Mouse (Mus musculus): ENCODE measurements around the gene Fam83f.

Fam83f gene

GRCm38 (mm10) chr15:80672810-80673209, 1.2 kb downstream of the Fam83f start:
- no peak for DNase-seq

DNA sequence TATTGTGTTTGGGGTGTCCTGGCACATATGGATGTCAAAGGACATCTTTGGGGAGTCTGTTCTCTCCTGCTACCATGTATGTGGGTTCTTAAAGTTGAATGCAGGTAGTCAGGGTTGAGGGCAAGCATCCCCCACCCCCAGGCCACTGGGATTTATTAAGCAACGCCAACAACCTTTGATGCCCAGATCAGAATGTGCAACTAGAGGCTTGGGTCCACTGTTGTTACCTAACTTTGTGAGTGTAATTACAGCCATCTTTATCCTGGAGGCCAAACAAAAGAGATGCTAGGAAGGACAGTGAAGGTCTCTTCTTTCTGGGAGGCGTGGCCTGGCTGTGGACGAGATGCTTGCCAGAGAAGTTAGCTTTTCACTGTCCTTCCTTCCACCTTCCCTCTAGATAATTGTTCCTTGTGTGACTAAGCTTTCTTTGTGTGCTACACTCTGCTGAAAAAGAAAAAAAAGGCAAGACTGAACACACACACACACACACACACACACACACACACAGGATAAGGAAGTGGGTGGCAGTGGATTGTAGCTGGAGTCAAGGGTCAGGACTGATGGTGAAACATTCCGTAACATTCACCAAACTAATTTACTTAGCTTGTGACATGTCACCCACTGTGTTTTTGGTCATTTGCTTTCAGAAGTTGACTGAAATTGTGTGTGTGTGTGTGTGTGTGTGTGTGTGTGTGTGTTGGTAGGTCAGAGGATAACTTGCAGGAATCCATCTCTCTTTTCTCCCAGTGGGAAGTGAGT, 1.9 kb downstream of the Fam83f start:
- no peak for DNase-seq

GRCm38 (mm10) chr15:80674700-80675099, 3.1 kb downstream of the Fam83f start:
- DNase-seq = no peak

GRCm38 (mm10) chr15:80679515-80680215, 8.0 kb downstream of the Fam83f start:
- DNase-seq = no peak

GRCm38 (mm10) chr15:80680347-80681030, 8.8 kb downstream of the Fam83f start:
- peak in 1 of 2 experiments; percentile 13 for DNase-seq

DNA sequence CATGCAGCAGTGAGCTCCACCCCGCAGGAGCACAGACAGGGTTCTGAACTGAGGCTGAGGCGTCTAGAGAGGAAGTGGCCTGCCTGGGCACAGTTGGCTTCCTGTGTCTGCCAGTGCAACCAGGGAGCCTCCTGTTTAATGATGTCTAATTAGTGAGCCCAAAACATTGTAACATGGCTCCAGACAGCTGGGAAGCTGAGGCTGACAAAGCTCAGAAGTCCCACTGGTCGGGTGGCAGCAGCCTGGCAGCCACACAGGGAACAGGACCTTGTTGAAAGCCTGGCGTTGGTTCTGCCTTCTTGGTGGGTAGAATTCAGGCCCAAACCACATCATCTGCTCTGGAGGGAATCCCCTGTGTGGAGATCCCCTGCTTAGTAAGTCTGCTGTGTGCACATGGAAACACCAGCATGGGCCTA, 9.8 kb downstream of the Fam83f start:
- DNase-seq = peak; percentile 61 to 70

DNA sequence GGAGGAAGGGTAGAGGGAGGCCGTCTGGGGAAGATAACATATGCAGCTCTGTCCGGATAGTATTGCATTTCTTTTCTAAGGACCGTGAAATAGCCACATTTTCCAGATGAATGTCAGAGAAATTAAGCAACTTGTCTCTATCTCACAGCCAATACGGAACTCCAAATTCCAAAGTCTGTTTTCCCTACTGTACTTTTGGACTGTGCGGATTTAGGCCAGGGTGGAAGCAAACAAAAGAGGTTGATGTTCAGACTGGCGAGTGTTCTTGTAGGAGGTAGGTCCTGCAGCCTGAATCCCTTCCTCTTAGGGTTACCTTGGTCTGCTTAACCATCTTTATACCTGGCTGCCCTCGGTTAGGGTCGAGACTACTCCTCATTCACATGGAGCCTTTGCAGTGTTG, 10.7 kb downstream of the Fam83f start:
- no peak for DNase-seq

DNA sequence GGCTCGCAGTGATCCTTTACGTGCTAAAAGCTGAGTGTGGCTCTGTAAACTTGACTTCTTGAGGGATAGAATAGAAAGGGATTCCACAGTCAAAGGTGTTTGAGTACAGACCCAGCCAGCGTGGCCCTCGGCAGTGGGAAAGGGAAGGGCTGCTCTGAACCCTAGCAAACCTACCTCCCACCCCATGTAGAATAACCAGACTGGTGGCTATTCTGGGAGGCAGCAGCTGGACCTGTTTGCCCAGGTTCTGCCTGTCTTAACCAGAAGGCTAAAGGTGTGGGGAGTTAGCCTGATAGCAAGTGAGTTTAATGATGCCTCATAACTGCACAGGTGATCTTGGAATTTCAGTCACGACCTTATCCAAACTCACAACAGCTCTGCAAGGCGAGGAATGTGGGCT, 11.5 kb downstream of the Fam83f start:
- DNase-seq = no peak

DNA sequence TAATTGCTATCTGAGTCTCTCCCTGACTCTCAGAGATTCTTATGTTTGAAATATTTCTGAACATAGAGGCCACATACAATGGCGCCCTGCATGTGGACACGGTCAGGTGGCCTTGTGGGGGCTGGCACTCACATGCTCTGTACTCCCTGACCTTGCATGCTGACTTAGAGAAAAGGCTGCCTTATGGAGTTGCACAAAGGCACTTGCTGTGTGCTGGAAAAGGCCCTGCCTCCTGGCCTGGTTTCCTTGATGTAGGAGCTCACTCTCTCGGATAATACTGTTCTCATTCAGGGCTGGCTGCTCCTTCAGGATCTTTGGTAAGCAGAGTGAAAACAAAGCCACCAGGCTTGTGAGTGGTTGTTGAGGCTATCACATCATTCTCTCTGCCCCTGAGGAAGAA, 12.3 kb downstream of the Fam83f start:
- no peak for DNase-seq

DNA sequence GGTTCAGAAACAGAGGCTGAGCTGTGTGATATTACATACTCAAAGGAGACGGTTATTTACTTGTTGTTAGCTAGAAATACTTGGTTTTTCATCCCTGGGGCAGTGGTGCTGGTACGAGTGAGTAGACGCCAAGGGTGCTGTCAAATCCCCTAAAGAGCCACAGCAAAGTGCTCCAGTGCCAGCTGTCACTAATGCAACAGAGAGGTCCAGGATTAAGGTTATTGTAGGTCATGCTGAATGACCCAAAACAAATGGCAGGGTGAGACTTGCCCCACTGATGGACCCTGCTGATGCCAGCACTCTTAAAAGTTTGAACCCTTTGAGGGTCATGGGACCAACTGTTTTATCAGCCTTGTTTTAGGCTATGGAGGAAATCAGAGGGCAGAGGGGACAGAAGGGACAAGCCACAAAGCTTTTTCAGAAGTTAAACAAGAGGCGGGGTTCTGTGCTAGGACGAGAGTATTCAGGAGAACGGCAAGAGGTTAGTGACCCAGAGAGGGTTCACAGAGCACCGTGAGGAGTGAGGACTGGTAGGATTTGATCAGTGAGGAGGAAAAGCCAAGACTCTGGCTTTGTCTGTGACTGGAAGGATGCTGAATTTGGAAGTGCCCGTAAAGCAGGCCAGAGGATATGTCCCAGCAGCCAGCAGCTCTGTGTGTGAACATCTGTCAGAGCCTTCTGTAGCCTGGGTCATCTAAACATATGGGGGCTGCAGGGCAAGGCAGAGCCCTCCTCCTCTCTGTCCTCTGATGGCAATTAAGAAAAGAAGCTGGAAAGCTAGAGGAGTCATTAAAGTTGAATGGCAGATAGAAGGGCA, 13.3 kb downstream of the Fam83f start:
- no peak for DNase-seq

DNA sequence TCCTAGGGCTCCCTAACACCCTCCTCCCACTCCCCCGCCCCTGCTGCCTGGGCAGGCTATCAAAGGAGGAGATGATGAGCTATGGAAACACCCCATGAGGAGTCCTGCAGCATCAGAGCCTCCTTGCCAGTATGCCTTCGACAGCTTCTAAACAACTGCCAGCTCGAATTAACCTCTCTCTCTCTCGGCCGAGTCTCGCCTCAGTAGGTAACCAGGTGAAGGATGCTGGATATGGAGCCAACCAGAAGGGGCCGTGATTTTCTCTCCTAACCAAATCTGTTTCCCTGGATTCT, 13.9 kb downstream of the Fam83f start:
- no peak for DNase-seq

DNA sequence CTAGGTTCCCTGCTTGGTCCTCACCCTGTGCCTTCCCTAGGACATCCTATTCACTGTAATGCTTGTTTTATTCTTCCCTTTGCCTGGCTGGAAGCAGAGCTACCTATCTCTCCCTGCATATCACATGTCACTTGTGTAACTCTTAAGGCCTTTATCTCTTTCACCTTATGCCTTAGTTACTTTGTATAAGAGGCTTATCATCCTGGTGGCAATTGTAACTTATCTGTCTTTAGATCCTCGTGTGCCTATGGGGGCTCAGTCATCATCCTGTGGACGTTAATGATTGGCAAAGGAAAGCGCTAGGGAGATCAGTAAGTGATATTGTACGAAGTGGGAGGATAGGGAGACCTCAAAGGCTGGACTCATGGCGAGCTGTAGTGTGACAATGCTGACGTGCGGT, 16.9 kb downstream of the Fam83f start:
- DNase-seq = no peak

GRCm38 (mm10) chr15:80693492-80693891, 21.8 kb downstream of the Fam83f start:
- DNase-seq = no peak

- DNase-seq = peak; percentile 73 to 81
These were observed 22.7 kb downstream of the Fam83f start for GRCm38 (mm10) chr15:80694125-80694910.

DNA sequence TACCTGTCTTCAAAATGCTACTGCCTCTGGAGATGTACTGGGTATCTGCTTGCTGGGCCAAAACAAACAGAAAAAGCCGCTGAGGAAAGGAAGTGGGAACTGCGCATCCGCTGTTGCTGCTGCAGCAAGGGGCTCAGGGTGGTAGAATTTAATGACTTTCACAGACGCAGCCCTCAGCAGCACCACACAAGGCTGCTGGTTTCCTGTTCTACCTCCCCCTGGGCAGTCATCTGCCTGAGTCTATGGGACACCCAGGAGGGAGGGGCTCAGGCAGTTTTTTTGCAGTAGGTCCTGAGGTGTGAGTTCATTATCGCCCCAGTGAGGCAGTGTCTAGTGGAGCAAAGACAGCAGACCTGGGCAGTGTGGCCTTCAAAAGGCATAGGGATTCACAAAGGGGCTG, 25.9 kb downstream of the Fam83f start:
- DNase-seq = peak; percentile 79 to 88

- DNase-seq = no peak
These were observed 30.0 kb downstream of the Fam83f start for GRCm38 (mm10) chr15:80701481-80702257.

DNA sequence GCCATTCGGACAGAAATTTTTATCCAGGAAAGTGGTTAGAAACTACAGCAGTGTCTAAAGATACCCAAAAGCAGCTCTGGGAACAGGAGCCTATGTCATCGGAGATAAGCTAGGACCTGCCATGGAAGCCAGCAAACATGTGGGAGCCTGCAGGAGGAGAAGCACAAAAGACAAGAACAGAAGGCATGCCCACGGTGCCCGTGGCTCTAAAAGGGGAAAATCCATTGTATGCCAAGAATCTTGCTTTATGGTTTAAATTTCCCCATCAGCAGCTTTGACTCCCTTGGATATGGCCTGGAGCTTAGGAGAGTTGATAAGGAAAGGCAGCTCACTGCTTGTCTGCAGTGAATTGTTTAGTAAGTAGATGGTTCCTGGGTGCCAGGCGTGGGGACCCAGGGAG, 31.3 kb downstream of the Fam83f start:
- DNase-seq = no peak

GRCm38 (mm10) chr15:80703495-80703894, 31.8 kb downstream of the Fam83f start:
- peak in 1 of 2 experiments; percentile 45 for DNase-seq

GRCm38 (mm10) chr15:80704267-80704666, 32.6 kb downstream of the Fam83f start:
- DNase-seq = peak; percentile 86 to 87

- peak; percentile 70 to 75 for DNase-seq
These were observed 34.3 kb downstream of the Fam83f start for GRCm38 (mm10) chr15:80705828-80706549.

DNA sequence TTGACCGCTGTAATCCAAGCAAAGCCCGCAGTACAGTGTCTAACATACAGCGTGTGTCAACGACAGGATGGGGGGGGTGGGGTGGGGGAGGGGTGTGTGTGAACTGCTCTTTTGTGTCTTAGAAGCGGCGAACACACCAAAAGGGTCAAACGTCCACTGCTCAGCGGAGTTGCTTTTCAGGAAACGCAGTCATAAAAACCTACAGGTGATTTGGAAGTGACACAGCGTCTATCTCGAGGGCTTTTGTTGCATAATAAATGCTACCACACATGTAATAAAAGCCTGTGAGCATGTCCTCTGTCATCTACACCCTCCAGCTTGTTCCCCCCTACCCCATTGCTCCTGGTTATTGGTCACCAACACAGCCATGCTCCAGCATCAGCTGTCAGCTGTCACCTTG, 34.9 kb downstream of the Fam83f start:
- DNase-seq = no peak
